Comparison of ENCODE assay signal across 28 mouse cellular contexts in the genomic region with DNA sequence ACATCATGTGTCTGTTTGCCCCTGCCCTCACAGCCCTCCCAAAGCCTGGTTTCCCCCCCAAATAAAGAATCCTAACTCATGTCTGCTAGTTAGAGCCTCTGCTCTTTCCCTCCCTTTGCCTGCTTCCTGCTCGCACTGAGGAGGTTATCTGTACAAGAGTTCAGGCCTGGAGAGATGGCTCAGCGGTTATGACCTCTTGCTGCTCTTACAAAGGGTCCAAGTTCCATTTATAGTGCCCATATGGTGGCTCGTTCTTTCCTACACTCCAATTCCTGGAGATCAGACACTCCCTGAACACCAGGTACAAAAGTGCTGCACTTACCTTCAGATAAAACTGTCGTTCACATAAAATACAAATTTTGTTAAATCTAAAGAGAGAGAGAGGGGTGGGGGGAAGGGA. TPM values are rescaled to one million over a fixed set of nuclear protein-coding genes. Genes with fewer than 3 reads are reported as not detected.
DNase-seq lines count a peak whose midpoint lies in the region; ATAC-seq and TF ChIP-seq lines count a peak whose summit lies in the region.
"Had no signal": no experiment of that assay in that cellular context is flagged by ENCODE, and none has a peak within 500 bp of the region (broad histone marks: within the 10 kb centered on the region; RNA-seq: fewer than 3 reads in every experiment).

No protein-coding gene starts in this region.

- no peaks in the 10 kb centered on the region for H3K36me3 ChIP-seq in intestine, embryonic 15.5 days
- no peaks in the 10 kb centered on the region for H3K36me3 ChIP-seq in intestine, postnatal 0 days (ENCODE audit: control insufficient read depth, insufficient read depth)
- H3K36me3 ChIP-seq: embryonic facial prominence, embryonic 13.5 days; embryonic facial prominence, embryonic 15.5 days; forebrain, embryonic 10.5 days; forebrain, embryonic 12.5 days; G1E had no signal

- no peak overlapping the region for H3K27ac ChIP-seq in intestine, embryonic 15.5 days
- peak overlapping the region; percentile 41; the same call in 1 of the 2 replicates for H3K27ac ChIP-seq in intestine, postnatal 0 days (ENCODE audit: low read depth, low read length)
- H3K27ac ChIP-seq: embryonic facial prominence, embryonic 13.5 days; embryonic facial prominence, embryonic 15.5 days; forebrain, embryonic 10.5 days; forebrain, embryonic 12.5 days had no signal

- peak; percentile 35 for DNase-seq in heart, adult 11 months
- no peak for DNase-seq in heart, adult 18-20 months
- no peak for DNase-seq in urinary bladder, postnatal 36 days (ENCODE audit: low spot score in 2 of 2)
- DNase-seq: adrenal gland, adult 2 months; adrenal gland, postnatal 10 days; adrenal gland, postnatal 25 days; B cell, adult 2 months; cerebellum, adult 11 months; cerebellum, adult 18-20 months; cerebellum, adult 8-10 months; cerebellum, adult 9-11 months; cerebellum, postnatal 14 days; cerebellum, postnatal 36 days; embryo, embryonic 11 days had no signal

- H3K9ac ChIP-seq in intestine, embryonic 15.5 days: no peak overlapping the region
- H3K9ac ChIP-seq in intestine, postnatal 0 days (ENCODE audit: low read depth, low read length): no peak overlapping the region
- H3K9ac ChIP-seq: embryonic facial prominence, embryonic 13.5 days; embryonic facial prominence, embryonic 15.5 days; forebrain, embryonic 12.5 days had no signal

- no peaks in the 10 kb centered on the region for H3K9me3 ChIP-seq in intestine, embryonic 15.5 days
- no peaks in the 10 kb centered on the region for H3K9me3 ChIP-seq in intestine, postnatal 0 days (ENCODE audit: control insufficient read depth)
- H3K9me3 ChIP-seq: embryonic facial prominence, embryonic 13.5 days; embryonic facial prominence, embryonic 15.5 days; forebrain, embryonic 10.5 days; forebrain, embryonic 12.5 days; G1E had no signal

- H3K4me1 ChIP-seq in intestine, embryonic 15.5 days (replicated peaks): no peaks in the 10 kb centered on the region
- H3K4me1 ChIP-seq in intestine, postnatal 0 days (replicated peaks; ENCODE audit: control insufficient read depth, insufficient read depth, low read length): no peaks in the 10 kb centered on the region
- H3K4me1 ChIP-seq: embryonic facial prominence, embryonic 13.5 days; embryonic facial prominence, embryonic 15.5 days; forebrain, embryonic 10.5 days; forebrain, embryonic 12.5 days had no signal

- peak; percentile 41; the same call in 1 of the 2 replicates for ATAC-seq in intestine, embryonic 15.5 days
- peak; percentile 82 for ATAC-seq in intestine, postnatal 0 days
- ATAC-seq in activated CD4-positive, CD25-positive, alpha-beta regulatory T cell, adult 4 months: no peak
- ATAC-seq: CD4-positive, CD25-positive, alpha-beta regulatory T cell, adult 4 months; forebrain, embryonic 14.5 days; forebrain, embryonic 16.5 days; Patski had no signal

- no peaks in the 10 kb centered on the region for H3K27me3 ChIP-seq in intestine, embryonic 15.5 days (replicated peaks)
- H3K27me3 ChIP-seq in intestine, postnatal 0 days (replicated peaks; ENCODE audit: control insufficient read depth, insufficient read depth, low read length): no peaks in the 10 kb centered on the region
- H3K27me3 ChIP-seq: CH12.LX; embryonic facial prominence, embryonic 13.5 days; embryonic facial prominence, embryonic 15.5 days; forebrain, embryonic 12.5 days; Patski had no signal

- no peak overlapping the region for H3K4me3 ChIP-seq in intestine, embryonic 15.5 days (replicated peaks)
- no peak overlapping the region for H3K4me3 ChIP-seq in intestine, postnatal 0 days (ENCODE audit: low read depth, low read length)
- H3K4me3 ChIP-seq: embryonic facial prominence, embryonic 13.5 days; embryonic facial prominence, embryonic 15.5 days; erythroblast, embryonic 14.5 days; forebrain, embryonic 10.5 days; forebrain, embryonic 12.5 days had no signal

- no peak for TF ChIP-seq CTCF in intestine, postnatal 0 days (IDR thresholded peaks at IDR 0.05; ENCODE audit: low read depth)

- no peak overlapping the region for H3K4me2 ChIP-seq in intestine, embryonic 15.5 days (replicated peaks)
- H3K4me2 ChIP-seq in intestine, postnatal 0 days (replicated peaks; ENCODE audit: low read depth): no peak overlapping the region
- H3K4me2 ChIP-seq: embryonic facial prominence, embryonic 13.5 days; embryonic facial prominence, embryonic 15.5 days; forebrain, embryonic 12.5 days had no signal

- 71% methylated on average over 4 of the region's 4 CpGs for WGBS in intestine, embryonic 15.5 days
- WGBS in intestine, postnatal 0 days: 20% methylated on average over 4 of the region's 4 CpGs

RNA-seq across cellular contexts. Expression of gene Slc22a21, which starts 7.9 kb away (rescaled TPM):
- total RNA-seq in heart, adult 18-20 months (2021): 1 to 10 TPM; 1.0 to 1.7 TPM
- 6.6 and 8.0 TPM in 2 replicates for polyA plus RNA-seq in intestine, embryonic 15.5 days (2015; fragmentation: Nextera tagmentation; extraction: Ambion mirVana)
- polyA plus RNA-seq in intestine, postnatal 0 days (2015; fragmentation: Nextera tagmentation; extraction: Ambion mirVana): 6.8 and 8.8 TPM in 2 replicates
- 1 to 10 TPM in 1 of 2 experiments, under 1 TPM in 1; 0.73 to 1.1 TPM for polyA plus RNA-seq in activated CD4-positive, CD25-positive, alpha-beta regulatory T cell, adult 4 months (2017; shearing (Covaris generic))
- total RNA-seq: CH12.LX, G1E had no signal
- polyA plus RNA-seq: G1E had no signal

RNA-seq across cellular contexts. Expression of gene Slc22a4, which starts 39.8 kb away (rescaled TPM):
- 1 to 10 TPM; 4.6 to 5.8 TPM for total RNA-seq in heart, adult 18-20 months (2021)
- polyA plus RNA-seq in intestine, embryonic 15.5 days (2015; fragmentation: Nextera tagmentation; extraction: Ambion mirVana): 0.72 and 1.4 TPM in 2 replicates
- polyA plus RNA-seq in intestine, postnatal 0 days (2015; fragmentation: Nextera tagmentation; extraction: Ambion mirVana): 1.2 and 1.3 TPM in 2 replicates
- polyA plus RNA-seq in activated CD4-positive, CD25-positive, alpha-beta regulatory T cell, adult 4 months (2017; shearing (Covaris generic)): under 1 TPM in 1 of 2 experiments, not detected in 1; 0.20 TPM
- total RNA-seq: CH12.LX, G1E had no signal
- polyA plus RNA-seq: CD4-positive, CD25-positive, alpha-beta regulatory T cell, adult 4 months; G1E had no signal
